Mouse (Mus musculus) large intestine, adult 2 months (tissue): ENCODE results near the gene Dgki. TPM values are rescaled to one million over a fixed set of nuclear protein-coding genes. Genes with fewer than 3 reads are reported as not detected.

Source experiments
- DNase-seq: peaks from one replicate; pipeline ENCODE4 v3.0.0-alpha.2; 2012; ENCODE audit warnings: low read depth, low spot score
- WGBS: fragments of 180-500 bp; shearing (Covaris S2); methylation state at CpG from one replicate; pipeline ENCODE4 v1.1.7; 2018; 5-methylcytosine and 5-hydroxymethylcytosine counted together
- polyA plus RNA-seq: library from polyadenylated mRNA; depleted of rRNA; stranded (reverse); fragments of >200 nt; gene quantifications from 2 replicates; pipeline ENCODE4 v1.2.3, GENCODE M21; 2012; rRNA removed

Dgki gene
- polyA plus RNA-seq, 1 experiment: 0.17 TPM

- 74% methylated on average over 5 of the region's 5 CpGs for WGBS
- DNase-seq: no peak
Measured at GRCm38 (mm10) chr6:36800309-36800946, 499.6 kb downstream of the Dgki start.

- WGBS: 52% methylated on average over 3 of the region's 3 CpGs
- no peak for DNase-seq
Measured at GRCm38 (mm10) chr6:36797066-36797655, 502.8 kb downstream of the Dgki start.

Other genes starting within 250 kb of the Dgki start
- 8.5 and 17.0 TPM in 2 replicates for gene Creb3l2, start 142.0 kb upstream of the Dgki start, polyA plus RNA-seq
- gene Akr1d1, start 230.0 kb upstream of the Dgki start, polyA plus RNA-seq: not detected in 2 replicates